Mouse (Mus musculus) liver, embryonic 14.5 days (tissue): Measurements from ENCODE around the gene Aco1. TPM values are rescaled to one million over a fixed set of nuclear protein-coding genes. Genes with fewer than 3 reads are reported as not detected.

Experiments
- ATAC-seq: fragments of 200-750 bp; cut with Nextera tagmentation; 2 replicates; pipeline ENCODE4 v1.8.0; 2017; ENCODE audit warnings: moderate number of reproducible peaks, mild to moderate bottlenecking, moderate library complexity; ENCODE audit not compliant: insufficient read depth
- DNase-seq, 3 experiments: peaks; one replicate each; pipeline ENCODE4 v3.0.0-alpha.2; 2012 to 2013; ENCODE audit warnings: low read depth in 3 of 3, low spot score in 3 of 3
- H3K27ac ChIP-seq: fragments of 300-500 bp; sonication (generic); 2 replicates; pipeline ENCODE4 v1.5.1; 2014; ENCODE audit warnings: moderate library complexity, mild to moderate bottlenecking, control low read depth, inconsistent platforms
- H3K27me3 ChIP-seq: fragments of 300-500 bp; sonication (generic); 2 replicates; pipeline ENCODE4 v1.6.1; 2014; ENCODE audit warnings: mild to moderate bottlenecking, low read length, moderate library complexity; ENCODE audit not compliant: control insufficient read depth, insufficient read depth
- H3K36me3 ChIP-seq: fragments of 300-500 bp; sonication (generic); replicated peaks from 2 replicates; pipeline ENCODE4 v1.6.1; 2014; ENCODE audit warnings: low read depth; ENCODE audit not compliant: control insufficient read depth, insufficient read depth
- H3K4me1 ChIP-seq, 2 experiments: fragments of 200-500 bp in 1 of 2; fragments of 300-500 bp in 1 of 2; sonication (generic) in 1 of 2; replicated peaks; 2 replicates each; pipeline ENCODE4 v1.6.1; 2012 to 2014; ENCODE audit warnings: antibody characterized with exemption in 1 of 2, inconsistent platforms in 1 of 2, low read length in 1 of 2; ENCODE audit not compliant: control insufficient read depth in 2 of 2, insufficient read depth in 2 of 2
- H3K4me2 ChIP-seq: fragments of 300-500 bp; sonication (generic); 2 replicates; pipeline ENCODE4 v1.6.1; 2014; ENCODE audit warnings: low read depth, mild to moderate bottlenecking, control low read depth, moderate library complexity
- H3K4me3 ChIP-seq, 2 experiments: fragments of 200-500 bp in 1 of 2; fragments of 300-500 bp in 1 of 2; sonication (generic) in 1 of 2; 2 replicates each; pipeline ENCODE4 v1.5.1; 2012 to 2014; ENCODE audit warnings: low read depth in 2 of 2, low read length in 2 of 2, mild to moderate bottlenecking in 2 of 2, control low read depth in 1 of 2, inconsistent platforms in 1 of 2, moderate library complexity in 1 of 2; ENCODE audit not compliant: insufficient read depth in 1 of 2
- H3K9ac ChIP-seq: fragments of 300-500 bp; sonication (generic); replicated peaks from 2 replicates; pipeline ENCODE4 v1.6.1; 2014; ENCODE audit warnings: mild to moderate bottlenecking, control low read depth, moderate library complexity
- H3K9me3 ChIP-seq: fragments of 300-500 bp; sonication (generic); 2 replicates; pipeline ENCODE4 v1.6.1; 2016; ENCODE audit warnings: low read length, mixed read lengths; ENCODE audit not compliant: control insufficient read depth
- CTCF ChIP-seq: IDR thresholded peaks from 2 replicates; pipeline ENCODE4 v1.5.1; 2016; ENCODE audit warnings: antibody characterized with exemption, low read depth, control low read depth
- EP300 ChIP-seq: IDR thresholded peaks from 2 replicates; pipeline ENCODE4 v1.6.1; 2016; ENCODE audit warnings: antibody characterized with exemption, low read depth
- WGBS: fragments of 180-500 bp; shearing (Covaris S2); extraction: QIAGEN DNeasy Blood & Tissue Kit; methylation state at CpG from one replicate; pipeline ENCODE4 v1.1.7; 2014; ENCODE audit not compliant: insufficient replicate concordance; 5-methylcytosine and 5-hydroxymethylcytosine counted together
- polyA plus RNA-seq, 2 experiments: library from polyadenylated mRNA; depleted of rRNA in 1 of 2; stranded (reverse) in 1 of 2; unstranded in 1 of 2; fragments of >200 nt; fragmentation: Nextera tagmentation in 1 of 2; extraction: Ambion mirVana in 1 of 2; gene quantifications; 2 replicates each; pipeline versions ENCODE4 v1.2.1 to v1.2.3; 2012 to 2014

The Aco1 gene
- polyA plus RNA-seq (2012; rRNA removed): 14.5 and 16.0 TPM in 2 replicates
- 21.0 and 23.9 TPM in 2 replicates for polyA plus RNA-seq (2014; fragmentation: Nextera tagmentation; extraction: Ambion mirVana)

GRCm38 (mm10) chr4:40142743-40143532 lies at the start of gene Aco1:
Gene Aco1 (plus strand): TSS chr4:40143081.
- peak; percentile 92 for ATAC-seq
- peak; percentile 86 to 91 (median 87) for DNase-seq
- under 1% methylated on average over 46 of the region's 46 CpGs for WGBS
- H3K4me3 ChIP-seq: peak within 1 kb of the TSS; percentile 69
- no peaks in the 10 kb centered on the region for H3K9me3 ChIP-seq
- TF ChIP-seq EP300: no peak
- peak within 1 kb of the TSS; percentile 32 for H3K27ac ChIP-seq
- H3K4me1 ChIP-seq: peaks cover 5 to 26% of the 10 kb centered on the region in 2 experiments
- H3K36me3 ChIP-seq: no peaks in the 10 kb centered on the region
- no peaks in the 10 kb centered on the region for H3K27me3 ChIP-seq
- peak within 1 kb of the TSS; percentile 65 for H3K9ac ChIP-seq
- peak within 1 kb of the TSS; percentile 79 for H3K4me2 ChIP-seq

GRCm38 (mm10) chr4:40094974-40095373 lies 47.9 kb upstream of the Aco1 start:
- DNase-seq (no peak), ATAC-seq (no peak)
- no peaks in the 10 kb centered on the region for H3K4me1 ChIP-seq
- H3K9ac ChIP-seq: no peak overlapping the region
- no peak overlapping the region for H3K27ac ChIP-seq
- no peak overlapping the region for H3K4me3 ChIP-seq
- TF ChIP-seq CTCF (no peak), EP300 (no peak)
- no peaks in the 10 kb centered on the region for H3K36me3 ChIP-seq
- H3K4me2 ChIP-seq: no peak overlapping the region
- 45% methylated on average over 2 of the region's 2 CpGs for WGBS
- H3K27me3 ChIP-seq: no peaks in the 10 kb centered on the region
- H3K9me3 ChIP-seq: no peaks in the 10 kb centered on the region

GRCm38 (mm10) chr4:40102996-40103395 lies 39.9 kb upstream of the Aco1 start:
- TF ChIP-seq EP300 (no peak), CTCF (no peak)
- 40% methylated on average over 1 of the region's 1 CpGs for WGBS
- H3K4me2 ChIP-seq: no peak overlapping the region
- no peaks in the 10 kb centered on the region for H3K9me3 ChIP-seq
- H3K9ac ChIP-seq: no peak overlapping the region
- ATAC-seq (no peak), DNase-seq (no peak)
- H3K36me3 ChIP-seq: no peaks in the 10 kb centered on the region
- H3K4me3 ChIP-seq: no peak overlapping the region
- H3K27me3 ChIP-seq: no peaks in the 10 kb centered on the region
- H3K4me1 ChIP-seq: no peaks in the 10 kb centered on the region
- H3K27ac ChIP-seq: no peak overlapping the region

GRCm38 (mm10) chr4:40106004-40106536 lies 36.8 kb upstream of the Aco1 start:
- TF ChIP-seq EP300 (no peak), CTCF (no peak)

GRCm38 (mm10) chr4:40108030-40108429 lies 34.9 kb upstream of the Aco1 start:
- Histone ChIP-seq H3K4me2 (no peak overlapping the region), H3K9me3 (no peaks in the 10 kb centered on the region), H3K36me3 (no peaks in the 10 kb centered on the region), H3K9ac (no peak overlapping the region), H3K4me1 (no peaks in the 10 kb centered on the region), H3K27ac (no peak overlapping the region), H3K4me3 (no peak overlapping the region), H3K27me3 (no peaks in the 10 kb centered on the region)
- TF ChIP-seq EP300 (no peak), CTCF (no peak)
- DNase-seq (no peak), ATAC-seq (no peak)
- WGBS: 66% methylated on average over 4 of the region's 4 CpGs

More at GRCm38 (mm10) chr4:40106004-40106536, 36.8 kb upstream of the Aco1 start:
- no peak overlapping the region for H3K4me2 ChIP-seq
- no peak overlapping the region for H3K27ac ChIP-seq
- no peak overlapping the region for H3K9ac ChIP-seq
- H3K4me3 ChIP-seq: no peak overlapping the region
- no peaks in the 10 kb centered on the region for H3K27me3 ChIP-seq
- DNase-seq (no peak), ATAC-seq (no peak)
- no peaks in the 10 kb centered on the region for H3K36me3 ChIP-seq
- no peaks in the 10 kb centered on the region for H3K9me3 ChIP-seq
- WGBS: 51% methylated on average over 8 of the region's 8 CpGs
- H3K4me1 ChIP-seq: no peaks in the 10 kb centered on the region
